Mouse (Mus musculus) kidney, embryonic 14.5 days (tissue): Measurements from ENCODE around the gene Gm10959. TPM values are rescaled to one million over a fixed set of nuclear protein-coding genes. Genes with fewer than 3 reads are reported as not detected.

Source experiments
- ATAC-seq: fragments of 200-750 bp; cut with Nextera tagmentation; 2 replicates; pipeline ENCODE4 v1.8.0; 2017; ENCODE audit warnings: moderate number of reproducible peaks, mild to moderate bottlenecking, moderate TSS enrichment, moderate library complexity; ENCODE audit not compliant: low FRiP score, low TSS enrichment
- H3K27ac ChIP-seq: fragments of 300-500 bp; sonication (generic); 2 replicates; pipeline ENCODE4 v1.5.1; 2014; ENCODE audit warnings: low read depth, mild to moderate bottlenecking, low read length, moderate library complexity, mixed read lengths
- H3K27me3 ChIP-seq: fragments of 300-500 bp; sonication (generic); 2 replicates; pipeline ENCODE4 v1.6.1; 2014; ENCODE audit warnings: mild to moderate bottlenecking, low read length; ENCODE audit not compliant: control insufficient read depth, insufficient read depth
- H3K36me3 ChIP-seq: fragments of 300-500 bp; sonication (generic); 2 replicates; pipeline ENCODE4 v1.6.1; 2014; ENCODE audit warnings: low read length, mixed read lengths; ENCODE audit not compliant: control insufficient read depth, insufficient read depth
- H3K4me1 ChIP-seq: fragments of 300-500 bp; sonication (generic); 2 replicates; pipeline ENCODE4 v1.6.1; 2014; ENCODE audit warnings: low read length, mixed read lengths; ENCODE audit not compliant: control insufficient read depth, insufficient read depth
- H3K4me2 ChIP-seq: fragments of 300-500 bp; sonication (generic); replicated peaks from 2 replicates; pipeline ENCODE4 v1.6.1; 2014; ENCODE audit warnings: low read depth, mild to moderate bottlenecking, low read length
- H3K4me3 ChIP-seq: fragments of 300-500 bp; sonication (generic); 2 replicates; pipeline ENCODE4 v1.5.1; 2014; ENCODE audit warnings: mild to moderate bottlenecking, low read length
- H3K9ac ChIP-seq: fragments of 300-500 bp; sonication (generic); 2 replicates; pipeline ENCODE4 v1.6.1; 2014; ENCODE audit warnings: low read depth, mild to moderate bottlenecking, low read length, moderate library complexity
- H3K9me3 ChIP-seq: fragments of 300-500 bp; sonication (generic); 2 replicates; pipeline ENCODE4 v1.6.1; 2016; ENCODE audit warnings: low read length; ENCODE audit not compliant: control insufficient read depth
- WGBS: fragments of 180-500 bp; shearing (Covaris S2); extraction: QIAGEN DNeasy Blood & Tissue Kit; methylation state at CpG from one replicate; pipeline ENCODE4 v1.1.7; 2014; 5-methylcytosine and 5-hydroxymethylcytosine counted together
- polyA plus RNA-seq: library from polyadenylated mRNA; unstranded; fragments of >200 nt; fragmentation: Nextera tagmentation; extraction: Ambion mirVana; gene quantifications from 2 replicates; pipeline ENCODE4 v1.2.1, GENCODE M21; 2014

Gm10959 gene
- polyA plus RNA-seq, 1 experiment from 2014 or later = not detected

GRCm38 (mm10) chr3:122924009-122924914 is 5.1 kb upstream of the Gm10959 start, which contains the start of gene 1810037I17Rik:
Gene 1810037I17Rik, plus strand, starts transcription at chr3:122924203.
- Histone ChIP-seq H3K9ac (peak within 1 kb of the TSS; percentile 72), H3K4me2 (peak within 1 kb of the TSS; percentile 68), H3K9me3 (no peaks in the 10 kb centered on the region), H3K27me3 (no peaks in the 10 kb centered on the region), H3K4me3 (peak within 1 kb of the TSS; percentile 67), H3K4me1 (peaks cover 6% of the 10 kb centered on the region; the same call in 1 of the 2 replicates), H3K36me3 (peaks cover 5% of the 10 kb centered on the region; the same call in 1 of the 2 replicates), H3K27ac (peak within 1 kb of the TSS; percentile 71)
- ATAC-seq = peak; percentile 99
- WGBS = 2% methylated on average over 68 of the region's 68 CpGs

GRCm38 (mm10) chr3:122923147-122923546 is 4.0 kb upstream of the Gm10959 start:
- Histone ChIP-seq H3K4me2 (peak overlapping the region; percentile 43), H3K9ac (no peak overlapping the region), H3K36me3 (peaks cover 5% of the 10 kb centered on the region; the same call in 1 of the 2 replicates), H3K4me1 (peaks cover 6% of the 10 kb centered on the region; the same call in 1 of the 2 replicates), H3K27ac (no peak overlapping the region; the same call in 1 of the 2 replicates), H3K9me3 (no peaks in the 10 kb centered on the region), H3K4me3 (peak overlapping the region; percentile 67; the same call in 1 of the 2 replicates), H3K27me3 (no peaks in the 10 kb centered on the region)
- no peak for ATAC-seq
- 66% methylated on average over 7 of the region's 7 CpGs for WGBS

- WGBS = 75% methylated on average over 8 of the region's 8 CpGs
- Histone ChIP-seq H3K4me1 (peaks cover 6% of the 10 kb centered on the region; the same call in 1 of the 2 replicates), H3K4me3 (no peak overlapping the region), H3K27me3 (no peaks in the 10 kb centered on the region), H3K4me2 (no peak overlapping the region), H3K36me3 (peaks cover 5% of the 10 kb centered on the region; the same call in 1 of the 2 replicates), H3K9ac (no peak overlapping the region), H3K27ac (no peak overlapping the region), H3K9me3 (no peaks in the 10 kb centered on the region)
- ATAC-seq = no peak
These were observed 2.7 kb upstream of the Gm10959 start for GRCm38 (mm10) chr3:122921676-122922527.

- Histone ChIP-seq H3K27me3 (no peaks in the 10 kb centered on the region), H3K4me2 (no peak overlapping the region), H3K4me1 (no peaks in the 10 kb centered on the region; the same call in 1 of the 2 replicates), H3K27ac (no peak overlapping the region), H3K4me3 (no peak overlapping the region), H3K36me3 (no peaks in the 10 kb centered on the region), H3K9ac (no peak overlapping the region), H3K9me3 (no peaks in the 10 kb centered on the region)
- no peak for ATAC-seq
- whole genome bisulfite sequencing = 68% methylated on average over 8 of the region's 8 CpGs
These were observed 1.6 kb upstream of the Gm10959 start for GRCm38 (mm10) chr3:122920572-122921435.

- no peak overlapping the region for H3K4me2 ChIP-seq
- ATAC-seq = no peak
- no peaks in the 10 kb centered on the region for H3K4me1 ChIP-seq
- no peaks in the 10 kb centered on the region for H3K27me3 ChIP-seq
- no peak overlapping the region for H3K4me3 ChIP-seq
- H3K9ac ChIP-seq = no peak overlapping the region
- no peak overlapping the region for H3K27ac ChIP-seq
- 79% methylated on average over 2 of the region's 2 CpGs for WGBS
- H3K9me3 ChIP-seq = no peaks in the 10 kb centered on the region
- no peaks in the 10 kb centered on the region for H3K36me3 ChIP-seq
These were observed 488 bp downstream of the Gm10959 start for GRCm38 (mm10) chr3:122918672-122919071.

- no peak for ATAC-seq
- Histone ChIP-seq H3K4me3 (no peak overlapping the region), H3K27ac (no peak overlapping the region), H3K4me1 (no peaks in the 10 kb centered on the region), H3K9ac (no peak overlapping the region), H3K36me3 (no peaks in the 10 kb centered on the region), H3K9me3 (no peaks in the 10 kb centered on the region), H3K4me2 (no peak overlapping the region), H3K27me3 (no peaks in the 10 kb centered on the region)
- 82% methylated on average over 6 of the region's 6 CpGs for WGBS
These were observed 2.9 kb downstream of the Gm10959 start for GRCm38 (mm10) chr3:122916191-122916680.

- Histone ChIP-seq H3K9ac (no peak overlapping the region), H3K4me3 (no peak overlapping the region), H3K27me3 (no peaks in the 10 kb centered on the region), H3K4me2 (no peak overlapping the region), H3K27ac (no peak overlapping the region), H3K36me3 (no peaks in the 10 kb centered on the region), H3K9me3 (no peaks in the 10 kb centered on the region), H3K4me1 (no peaks in the 10 kb centered on the region)
- ATAC-seq = no peak
- 86% methylated on average over 5 of the region's 5 CpGs for WGBS
These were observed 3.7 kb downstream of the Gm10959 start for GRCm38 (mm10) chr3:122915493-122915892.

GRCm38 (mm10) chr3:122907841-122908240 is 11.3 kb downstream of the Gm10959 start:
- Histone ChIP-seq H3K27me3 (no peaks in the 10 kb centered on the region), H3K36me3 (no peaks in the 10 kb centered on the region), H3K9ac (no peak overlapping the region), H3K4me3 (no peak overlapping the region), H3K4me2 (no peak overlapping the region), H3K9me3 (no peaks in the 10 kb centered on the region), H3K4me1 (no peaks in the 10 kb centered on the region), H3K27ac (no peak overlapping the region)
- ATAC-seq = no peak
- 89% methylated on average over 2 of the region's 2 CpGs for WGBS
